Mouse (Mus musculus): Measurements from ENCODE around the gene Tmem141.

Tmem141 gene

DNA sequence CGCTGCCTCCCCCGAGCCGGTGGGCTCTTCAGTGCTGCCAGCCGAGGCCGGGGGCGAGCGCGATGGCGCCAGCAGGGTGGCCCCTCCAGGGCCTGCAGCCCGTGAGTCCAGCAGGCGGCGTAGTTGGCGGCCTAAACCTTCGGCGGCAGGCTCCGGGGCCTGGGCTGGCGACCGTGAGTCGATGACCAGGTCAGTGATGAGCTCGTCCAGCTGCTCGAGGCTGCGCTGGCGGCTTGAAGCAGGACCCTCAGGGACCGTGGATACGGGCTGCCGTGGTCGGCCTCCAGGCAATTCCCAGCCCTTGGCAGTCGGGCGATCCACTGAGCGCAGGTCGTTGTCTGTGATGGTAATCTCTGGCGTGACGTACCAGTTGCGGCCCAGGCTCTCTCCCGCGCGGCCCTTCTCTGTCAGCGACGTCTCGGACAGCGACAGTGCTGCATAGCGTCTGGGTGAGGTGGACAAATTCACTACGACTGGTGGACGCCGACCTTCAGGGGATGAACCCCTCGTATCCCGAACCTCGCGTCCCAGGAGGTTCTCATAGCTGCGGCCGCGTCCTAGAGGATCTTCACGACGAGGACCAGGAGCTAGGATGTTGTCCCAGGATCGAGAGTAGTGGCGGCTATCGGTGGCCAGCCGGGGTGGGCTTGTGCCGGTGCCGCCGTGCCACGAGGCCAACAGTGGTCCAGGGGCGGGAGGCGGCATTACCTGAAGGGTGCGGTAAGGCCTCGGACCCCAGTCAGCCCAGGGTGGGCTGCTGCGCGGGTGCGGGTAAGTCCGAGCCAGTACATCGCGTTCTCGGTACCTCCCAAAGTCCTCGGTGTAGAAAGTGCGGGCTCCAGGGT lies 43.6 kb downstream of the Tmem141 start:
- CTCF ChIA-PET = interaction anchor here (0.5 to 0.6 kb wide), 2 partner anchors 31 to 1461 kb away, joined by 3 to 21 read pairs; partner anchors contain the start of gene Traf2

DNA sequence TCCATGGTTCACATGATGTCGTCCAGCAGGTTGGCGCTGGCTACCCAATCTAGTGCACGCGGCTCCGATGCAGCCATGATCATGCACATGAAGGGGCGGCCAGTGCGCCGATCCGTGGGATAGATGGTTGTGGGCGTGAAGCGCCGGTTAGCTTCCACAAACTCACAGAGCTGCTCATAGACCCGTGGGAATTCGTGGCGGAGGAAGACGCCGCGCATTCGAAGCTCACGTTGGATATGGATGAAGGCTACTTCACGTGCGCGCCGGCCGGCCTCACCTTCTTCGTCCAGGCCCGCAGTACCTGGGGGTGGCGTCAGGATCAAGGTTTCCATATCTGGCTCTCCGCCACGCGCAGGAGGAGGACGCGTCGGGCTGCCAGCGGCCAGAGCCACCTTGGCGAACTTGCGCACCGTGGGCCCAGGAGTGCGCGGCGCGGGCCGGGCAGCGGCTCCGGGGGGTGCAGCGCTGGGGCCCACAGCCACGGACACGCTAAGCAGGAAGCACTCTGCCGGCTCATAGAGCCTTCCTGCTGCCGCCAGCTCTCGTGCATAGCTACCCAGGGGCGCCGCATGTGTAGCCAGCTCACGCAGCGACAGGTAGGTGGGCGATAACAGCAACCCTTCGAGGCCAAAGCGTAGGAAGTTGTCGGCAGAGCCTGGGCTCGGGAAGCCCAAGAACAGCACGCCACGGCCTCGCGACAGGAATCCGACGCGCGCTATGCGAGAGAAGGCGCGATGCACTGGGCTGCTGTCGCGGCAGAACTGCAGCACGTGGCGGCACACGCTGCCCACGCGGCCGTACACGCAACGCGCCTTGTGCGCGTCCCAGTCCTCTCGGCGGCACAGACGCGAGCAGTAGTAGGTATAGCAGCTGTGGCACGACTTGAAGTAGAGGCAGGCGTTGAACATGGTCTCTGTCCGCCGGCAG lies 44.6 kb downstream of the Tmem141 start:
- CTCF ChIA-PET = no interaction called here

DNA sequence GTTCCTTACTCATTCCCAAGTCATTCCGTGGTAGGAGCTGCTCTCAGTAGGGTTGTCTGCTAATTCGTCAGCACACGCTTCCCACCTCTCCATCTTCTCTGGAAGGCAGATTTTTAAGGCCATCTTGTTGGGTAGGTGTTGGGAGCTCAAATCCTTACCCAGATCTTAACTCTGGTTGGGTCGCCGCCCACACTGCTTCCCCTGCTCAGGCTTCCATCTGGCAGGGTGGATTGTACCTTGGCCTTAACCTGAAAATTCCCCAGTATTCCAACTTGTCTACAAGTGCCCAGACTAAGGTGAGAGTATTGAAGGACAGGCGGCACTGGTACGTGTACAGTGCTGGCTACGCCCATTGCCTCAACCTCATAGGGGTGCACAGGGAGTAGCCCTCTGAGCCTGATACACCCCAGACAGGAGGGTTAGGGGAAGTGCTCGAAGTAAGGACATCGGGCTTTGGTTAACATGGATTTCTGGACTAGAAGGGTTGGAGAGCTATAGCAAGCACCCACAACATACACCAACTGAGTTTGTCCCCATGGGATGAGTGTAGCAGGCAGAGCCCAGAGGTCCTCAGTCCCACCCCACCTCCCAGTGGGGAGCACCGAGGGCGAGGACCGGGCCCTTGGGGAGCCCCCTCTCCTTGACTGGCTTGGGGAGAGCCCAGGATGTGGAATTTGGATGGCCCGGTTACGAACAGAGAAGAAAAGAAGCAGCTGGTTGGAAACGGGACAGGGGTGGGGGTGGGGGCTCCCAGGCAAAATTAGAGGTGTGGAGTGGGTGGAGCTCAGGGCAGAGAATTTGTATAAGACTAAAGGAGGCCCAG lies 45.6 kb downstream of the Tmem141 start:
- CTCF ChIA-PET = no interaction called here

DNA sequence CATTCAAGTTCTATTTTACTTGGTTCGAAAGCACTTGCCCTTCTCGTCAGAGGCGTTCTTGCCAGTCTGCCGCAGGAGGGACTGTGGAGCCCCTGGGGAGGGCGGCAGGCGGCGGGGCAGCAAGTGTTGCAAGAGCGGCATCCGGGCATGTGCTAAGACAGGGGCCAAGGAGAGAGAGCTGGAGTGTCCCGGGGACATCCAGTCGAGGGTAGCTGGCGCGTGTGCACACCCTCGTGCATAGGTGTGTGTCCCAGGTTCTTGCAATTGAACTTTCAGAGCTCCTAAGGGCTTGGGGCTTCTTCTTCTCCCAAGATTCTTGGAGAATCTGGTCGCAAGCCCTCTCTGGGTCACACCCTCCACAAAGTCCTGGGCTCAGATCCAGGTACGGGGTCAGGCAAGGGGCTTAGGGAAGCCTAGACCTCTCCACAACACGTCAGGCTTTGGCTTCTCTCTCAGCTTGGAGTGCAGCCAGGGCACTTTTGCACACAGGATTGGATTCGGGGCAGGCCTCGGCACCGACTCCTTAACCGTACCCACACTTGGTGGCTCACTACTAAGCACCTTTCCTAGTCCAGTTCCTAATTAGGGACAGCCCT lies 46.3 kb downstream of the Tmem141 start:
- CTCF ChIA-PET = interaction anchor here (0.6 kb wide), 2 partner anchors 11 to 18 kb away, joined by 3 to 6 read pairs; partner anchors contain the start of gene Edf1

DNA sequence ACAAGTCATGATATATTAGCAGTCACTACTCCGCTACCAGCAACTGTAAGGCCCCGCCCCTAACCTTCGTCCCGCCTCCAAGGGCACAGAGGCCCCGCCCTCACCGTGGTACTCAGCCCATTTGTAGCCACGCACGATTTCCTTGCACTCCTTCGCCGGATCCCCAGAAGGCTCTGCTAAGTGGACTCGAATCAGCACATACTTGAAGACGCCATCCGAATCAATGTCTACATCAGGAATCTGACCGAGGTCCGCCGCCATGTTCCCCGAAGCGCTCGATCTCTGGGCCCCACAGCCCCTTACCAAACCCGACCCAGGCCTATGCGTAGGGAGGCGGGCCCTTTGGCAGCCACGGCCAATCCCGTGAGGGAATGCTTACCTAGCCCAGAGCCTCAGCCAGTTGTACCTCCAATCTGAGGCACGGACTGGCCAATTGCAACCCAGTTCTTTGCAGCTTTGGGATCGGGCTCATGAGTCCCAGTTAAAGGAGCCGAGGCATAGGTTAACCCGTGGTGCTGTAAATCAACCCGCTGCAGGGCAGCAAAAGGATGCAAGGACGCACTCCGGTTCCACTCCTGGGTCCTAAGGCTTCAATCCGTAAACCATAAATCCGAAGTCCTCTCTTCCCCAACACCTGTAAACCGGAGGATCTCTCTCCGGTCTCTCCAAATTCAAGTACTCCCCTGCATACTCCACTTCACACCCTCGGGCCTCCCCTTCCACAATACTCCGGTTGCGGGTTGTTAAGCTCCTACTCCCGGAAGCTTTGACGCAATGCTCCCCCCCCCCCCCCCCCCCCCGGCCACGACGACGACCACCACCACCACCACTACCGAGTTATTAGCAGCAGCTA lies 47.0 kb downstream of the Tmem141 start, which contains the start of the genes Mamdc4 and Phpt1:
Gene Mamdc4, minus strand, starts transcription at position 267 of the 853 bp plus-strand sequence.
Gene Phpt1, minus strand, starts transcription at position 646 of the 853 bp plus-strand sequence.
- CTCF ChIA-PET = interaction anchor here (0.5 to 0.6 kb wide), 3 partner anchors 10 to 122 kb away, joined by 3 to 9 read pairs (median 6); partner anchors contain the start of gene Edf1

DNA sequence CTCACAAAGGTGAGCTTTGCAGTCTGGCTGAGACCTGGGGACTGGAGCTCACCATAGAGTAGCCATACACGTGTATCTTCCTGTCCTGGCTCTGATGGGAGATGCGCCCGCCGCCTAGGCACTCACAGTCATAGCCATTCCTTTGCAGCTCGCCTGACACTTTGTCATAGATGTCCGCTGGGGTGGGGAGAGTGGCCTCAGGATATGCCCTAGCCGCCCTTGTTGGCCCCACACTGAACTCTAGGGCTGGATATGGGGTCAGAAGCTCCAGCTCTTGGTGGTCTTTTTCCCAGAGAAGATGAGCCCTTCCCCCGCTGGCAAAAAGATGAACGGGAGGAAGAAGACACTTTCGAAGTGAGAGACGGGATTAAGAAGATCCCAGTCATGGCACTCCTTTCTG lies 47.7 kb downstream of the Tmem141 start:
- CTCF ChIA-PET = interaction anchor here (0.5 to 0.9 kb wide), 2 partner anchors 27 to 121 kb away, joined by 3 to 9 read pairs; no protein-coding TSS in a partner anchor

DNA sequence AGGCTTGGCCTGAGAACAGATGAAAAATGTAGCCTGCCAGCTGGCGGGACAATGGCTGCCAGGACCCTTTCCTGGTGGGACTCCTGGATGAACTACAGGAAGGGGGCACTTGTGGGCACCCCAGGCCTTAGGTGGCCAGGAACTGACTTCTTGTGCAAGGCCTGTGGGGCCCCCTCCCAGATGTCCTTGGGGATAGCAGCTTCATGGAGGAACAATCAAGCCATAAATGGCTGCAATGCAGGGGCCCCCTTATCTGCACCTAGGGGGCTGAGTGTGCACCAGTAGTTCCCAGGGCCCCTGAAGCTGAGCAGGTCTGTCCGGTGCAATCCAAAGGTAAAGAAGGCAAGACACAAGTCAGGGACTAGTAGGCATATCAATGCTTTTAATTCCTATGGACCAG lies 48.7 kb downstream of the Tmem141 start:
- CTCF ChIA-PET = interaction anchor here (0.7 kb wide), 1 partner anchor 19 kb away, joined by 3 read pairs; no protein-coding TSS in a partner anchor

DNA sequence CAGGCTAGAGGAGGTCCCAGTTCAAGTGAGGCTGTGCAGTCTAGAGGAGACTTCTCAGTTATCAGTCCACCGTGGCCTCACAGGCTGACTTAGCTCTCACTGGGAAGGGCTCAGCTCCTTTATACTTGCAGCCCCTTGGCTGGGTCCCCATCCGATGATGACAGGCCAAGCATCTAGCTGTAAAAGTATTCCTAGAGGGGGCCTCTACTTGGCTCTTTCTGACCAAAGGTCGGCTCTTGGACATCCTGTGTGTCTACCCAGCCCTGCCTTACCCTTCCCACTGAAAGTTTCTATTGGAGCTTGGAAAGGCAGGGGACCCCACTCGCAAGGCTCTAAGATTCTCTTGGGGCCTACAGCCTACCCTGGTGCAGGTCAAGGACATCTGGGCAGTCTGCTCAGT lies 50.6 kb downstream of the Tmem141 start:
- CTCF ChIA-PET = no interaction called here
